Mouse (Mus musculus): ENCODE results near the gene Irf2.

Irf2 gene

GRCm38 (mm10) chr8:46883232-46884000, 143.9 kb downstream of the Irf2 start:
- DNase-seq = no peak

GRCm38 (mm10) chr8:46885786-46886185, 146.3 kb downstream of the Irf2 start:
- DNase-seq = no peak

- no peak for DNase-seq
Observed at GRCm38 (mm10) chr8:46886216-46886615, 146.7 kb downstream of the Irf2 start.

GRCm38 (mm10) chr8:46887396-46887795, 147.9 kb downstream of the Irf2 start:
- DNase-seq = no peak

- no peak for DNase-seq
Observed at GRCm38 (mm10) chr8:46888575-46888974, 149.0 kb downstream of the Irf2 start.

GRCm38 (mm10) chr8:46890241-46890640, 150.7 kb downstream of the Irf2 start:
- no peak for DNase-seq

GRCm38 (mm10) chr8:46892511-46893273, 153.2 kb downstream of the Irf2 start:
- DNase-seq = peak in 1 of 2 experiments; percentile 52

- no peak for DNase-seq
Observed at GRCm38 (mm10) chr8:46894385-46894784, 154.9 kb downstream of the Irf2 start.

GRCm38 (mm10) chr8:46896005-46896404, 156.5 kb downstream of the Irf2 start:
- DNase-seq = no peak

GRCm38 (mm10) chr8:46896704-46897103, 157.2 kb downstream of the Irf2 start:
- no peak for DNase-seq

Measured in kidney, postnatal 25 days (tissue).